Mouse (Mus musculus) adrenal gland (tissue): ENCODE measurements around the gene D430041D05Rik.

ENCODE experiments used
- intact Hi-C: fragments of 180-260 bp; cut with DNase I; formaldehyde crosslinking; loops from one replicate; pipeline ENCODE4 v1.15.1; 2025

D430041D05Rik gene

GRCm38 (mm10) chr2:104356531-104356930 is 54.3 kb downstream of the D430041D05Rik start:
- intact Hi-C loops: no loop called here

GRCm38 (mm10) chr2:104354117-104354516 is 56.7 kb downstream of the D430041D05Rik start:
- intact Hi-C loops: no loop called here

- intact Hi-C loops: no loop called here
These were observed 58.7 kb downstream of the D430041D05Rik start for GRCm38 (mm10) chr2:104352204-104352493.

GRCm38 (mm10) chr2:104351415-104352203 is 59.2 kb downstream of the D430041D05Rik start:
- intact Hi-C loops: no loop called here

- intact Hi-C loops: loop anchor here (10.0 kb wide), 1 partner anchor 203 kb away; no protein-coding TSS in a partner anchor
These were observed 73.2 kb downstream of the D430041D05Rik start for GRCm38 (mm10) chr2:104337619-104338018.

- intact Hi-C loops: loop anchor here (10.0 kb wide), 1 partner anchor 201 kb away; no protein-coding TSS in a partner anchor
These were observed 75.0 kb downstream of the D430041D05Rik start for GRCm38 (mm10) chr2:104335824-104336223.

- intact Hi-C loops: loop anchor here (10.0 kb wide), 1 partner anchor 199 kb away; no protein-coding TSS in a partner anchor
These were observed 76.9 kb downstream of the D430041D05Rik start for GRCm38 (mm10) chr2:104333952-104334351.

GRCm38 (mm10) chr2:104332707-104333106 is 78.1 kb downstream of the D430041D05Rik start:
- intact Hi-C loops: loop anchor here (10.0 kb wide), 1 partner anchor 198 kb away; no protein-coding TSS in a partner anchor

- intact Hi-C loops: loop anchor here (10.0 kb wide), 1 partner anchor 196 kb away; no protein-coding TSS in a partner anchor
These were observed 79.6 kb downstream of the D430041D05Rik start for GRCm38 (mm10) chr2:104331261-104331660.

GRCm38 (mm10) chr2:104327116-104327794 is 83.6 kb downstream of the D430041D05Rik start:
- intact Hi-C loops: no loop called here

- intact Hi-C loops: loop anchor here (5.0 kb wide), 1 partner anchor 84 kb away; no protein-coding TSS in a partner anchor
These were observed 87.0 kb downstream of the D430041D05Rik start for GRCm38 (mm10) chr2:104323773-104324172.

GRCm38 (mm10) chr2:104323351-104323750 is 87.5 kb downstream of the D430041D05Rik start:
- intact Hi-C loops: loop anchor here (5.0 kb wide), 1 partner anchor 84 kb away; no protein-coding TSS in a partner anchor

GRCm38 (mm10) chr2:104320061-104320624 is 90.7 kb downstream of the D430041D05Rik start:
- intact Hi-C loops: loop anchor here (5.0 kb wide), 1 partner anchor 87 kb away; no protein-coding TSS in a partner anchor

GRCm38 (mm10) chr2:104319443-104319842 is 91.4 kb downstream of the D430041D05Rik start:
- intact Hi-C loops: loop anchor here (10.0 kb wide), 1 partner anchor 175 kb away; no protein-coding TSS in a partner anchor

GRCm38 (mm10) chr2:104318881-104319280 is 91.9 kb downstream of the D430041D05Rik start:
- intact Hi-C loops: loop anchor here (10.0 kb wide), 1 partner anchor 174 kb away; no protein-coding TSS in a partner anchor

GRCm38 (mm10) chr2:104318259-104318658 is 92.6 kb downstream of the D430041D05Rik start:
- intact Hi-C loops: loop anchor here (10.0 kb wide), 1 partner anchor 173 kb away; no protein-coding TSS in a partner anchor

GRCm38 (mm10) chr2:104317631-104318030 is 93.2 kb downstream of the D430041D05Rik start:
- intact Hi-C loops: loop anchor here (10.0 kb wide), 1 partner anchor 173 kb away; no protein-coding TSS in a partner anchor

- intact Hi-C loops: loop anchor here (10.0 kb wide), 1 partner anchor 172 kb away; no protein-coding TSS in a partner anchor
These were observed 94.3 kb downstream of the D430041D05Rik start for GRCm38 (mm10) chr2:104316483-104316882.

GRCm38 (mm10) chr2:104313246-104313645 is 97.6 kb downstream of the D430041D05Rik start:
- intact Hi-C loops: loop anchor here (10.0 kb wide), 1 partner anchor 168 kb away; no protein-coding TSS in a partner anchor

- intact Hi-C loops: no loop called here
These were observed 103.7 kb downstream of the D430041D05Rik start for GRCm38 (mm10) chr2:104307102-104307501.

- intact Hi-C loops: no loop called here
These were observed 105.1 kb downstream of the D430041D05Rik start for GRCm38 (mm10) chr2:104305722-104306121.
